Mouse (Mus musculus) central nervous system, embryonic 11.5 days (tissue): Measurements from ENCODE around the gene Pih1d1. TPM values are rescaled to one million over a fixed set of nuclear protein-coding genes. Genes with fewer than 3 reads are reported as not detected.

Experiments used
- polyA plus RNA-seq: library from polyadenylated mRNA; depleted of rRNA; stranded (reverse); fragments of >200 nt; gene quantifications from 2 replicates; pipeline ENCODE4 v1.2.3, GENCODE M21; 2012; rRNA removed

Pih1d1 gene
- polyA plus RNA-seq: 112 and 132 TPM in 2 replicates

GRCm38 (mm10) chr7:45154096-45154992, at the start of gene Pih1d1, which contains the start of gene Aldh16a1:
Gene Pih1d1 (plus strand): TSS chr7:45154303.
Gene Aldh16a1 (minus strand): TSS chr7:45154584.

GRCm38 (mm10) chr7:45124224-45125143, 29.6 kb upstream of the Pih1d1 start, which contains the start of gene Rps11:
Gene Rps11 (minus strand): TSS chr7:45124439.

GRCm38 (mm10) chr7:45128624-45129246, 25.4 kb upstream of the Pih1d1 start, which contains the start of gene Rpl13a:
Gene Rpl13a (minus strand): TSS chr7:45128761.

DNA sequence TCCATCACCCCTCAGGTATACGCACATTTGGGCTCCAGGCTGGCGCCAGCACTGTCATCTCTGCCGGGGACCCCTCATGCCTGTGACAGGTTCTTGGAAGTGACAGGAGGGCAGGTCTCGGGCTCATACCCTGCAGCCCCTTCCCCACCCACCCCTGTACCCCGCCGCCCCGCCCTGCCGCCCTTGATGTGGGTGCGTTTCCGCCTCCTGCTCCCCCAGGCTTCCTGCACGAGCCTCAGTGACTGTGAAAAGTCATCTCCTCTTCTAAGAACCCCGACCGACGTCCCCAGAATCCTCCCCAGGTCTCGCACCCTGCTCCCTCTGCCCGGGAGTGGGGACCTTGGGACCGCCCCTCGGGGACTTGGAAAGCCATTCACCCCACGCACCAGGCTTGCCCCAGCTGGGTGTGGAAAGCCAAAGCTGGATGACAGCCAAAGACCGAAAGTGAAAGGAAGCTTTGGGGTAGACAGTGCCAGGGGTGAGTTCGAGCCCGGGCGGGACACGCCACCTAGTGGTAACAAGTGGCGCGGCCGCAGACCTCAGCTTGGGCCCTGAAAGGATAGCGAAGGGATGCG, 18.0 kb upstream of the Pih1d1 start, which contains the start of the genes Gm45713 and Flt3l:
TSS of gene Gm45713 (minus strand) at position 239 of the 575 bp plus-strand sequence.
TSS of gene Flt3l (minus strand) at position 440 of the 575 bp plus-strand sequence.

DNA sequence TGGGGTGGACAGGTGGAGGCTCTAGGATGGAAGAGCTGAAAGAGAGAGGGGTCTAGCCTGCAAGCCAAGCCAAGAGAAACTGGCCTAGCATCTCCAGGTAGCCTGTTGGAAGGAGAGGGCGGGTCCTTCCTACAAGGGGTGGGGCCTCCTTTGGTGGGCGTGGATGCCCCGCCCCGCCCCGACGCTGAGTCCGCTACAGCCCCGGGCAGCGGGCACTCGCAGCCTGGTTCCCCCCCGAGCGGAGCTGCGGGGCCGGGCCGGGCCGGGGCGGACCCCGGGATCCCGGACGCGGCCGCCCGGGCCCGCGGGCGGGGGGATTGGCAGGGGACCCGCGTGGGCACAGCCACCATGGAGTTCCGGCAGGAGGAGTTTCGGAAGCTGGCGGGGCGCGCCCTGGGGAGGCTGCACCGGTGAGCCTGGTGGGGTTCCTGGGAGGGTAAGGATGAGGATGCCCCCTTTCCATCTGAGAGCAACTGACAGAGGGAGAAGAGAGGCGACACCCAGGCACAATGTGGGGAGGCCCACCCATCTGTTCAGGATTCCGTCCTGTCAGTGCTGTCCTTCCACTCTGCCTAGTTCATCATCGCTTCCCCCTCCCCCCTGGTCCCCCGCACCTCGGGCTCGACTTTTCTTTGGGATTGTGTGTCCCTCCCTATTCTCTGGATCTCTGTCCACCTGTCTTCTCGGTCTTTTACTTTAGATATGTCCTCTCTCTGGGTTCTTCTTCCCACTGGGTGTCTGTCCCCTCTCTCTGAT, 9.8 kb downstream of the Pih1d1 start, which contains the start of gene Slc17a7:
TSS of gene Slc17a7 (plus strand) at position 215 of the 756 bp plus-strand sequence.

DNA sequence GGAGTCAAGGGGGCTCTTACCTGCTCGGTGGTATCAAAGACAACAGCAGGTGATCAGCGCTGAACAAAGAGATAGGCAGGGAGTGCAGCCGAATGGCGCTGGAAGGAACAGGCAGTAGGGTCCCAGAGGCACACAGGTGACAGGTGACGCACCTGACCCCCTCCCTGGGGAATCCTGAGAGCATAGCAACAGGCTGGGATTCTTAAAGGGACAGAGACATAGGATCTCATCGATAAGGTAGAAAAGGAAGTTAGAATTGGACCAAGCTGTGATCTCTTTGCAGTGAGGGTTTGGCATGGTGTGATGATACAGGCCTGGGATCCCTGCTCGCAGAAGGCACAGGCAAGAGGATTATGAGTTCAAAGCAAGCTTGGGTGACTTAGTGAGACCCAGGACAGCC, 25.4 kb downstream of the Pih1d1 start, which contains the start of gene Gfy:
TSS of gene Gfy (minus strand) at position 101 of the 400 bp plus-strand sequence.

DNA sequence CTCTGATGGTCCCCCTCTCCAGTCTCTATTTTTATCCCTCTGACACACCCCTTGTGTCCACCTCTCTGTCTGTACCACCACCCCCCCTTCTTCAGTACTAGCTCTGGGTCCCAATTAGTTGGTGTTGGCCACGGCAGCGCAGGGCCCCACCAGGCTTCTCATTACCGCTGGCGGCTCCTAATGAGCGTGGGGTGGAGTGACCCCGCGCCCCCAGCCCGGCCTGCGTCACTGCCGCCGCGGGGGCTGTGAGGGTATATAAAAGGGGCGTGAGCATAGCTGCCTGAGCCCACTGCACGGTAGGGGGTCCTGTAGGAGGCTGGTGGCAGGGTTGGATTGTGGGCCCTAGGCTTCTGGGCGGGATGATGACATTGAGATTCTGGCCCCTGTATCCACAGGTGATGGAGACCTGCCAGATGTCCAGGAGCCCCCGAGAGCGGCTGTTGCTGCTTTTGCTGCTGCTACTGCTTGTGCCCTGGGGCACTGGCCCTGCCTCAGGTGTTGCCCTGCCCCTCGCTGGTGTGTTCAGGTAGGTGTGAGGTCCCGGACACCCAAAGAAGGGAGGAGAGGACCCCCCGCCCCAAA, 26.9 kb downstream of the Pih1d1 start, which contains the start of gene Pth2:
TSS of gene Pth2 (plus strand) at position 100 of the 582 bp plus-strand sequence.

GRCm38 (mm10) chr7:45204380-45205143, 50.5 kb downstream of the Pih1d1 start, which contains the start of gene Ccdc155:
Gene Ccdc155 (minus strand): TSS chr7:45204892.

Other genes starting within 250 kb of the Pih1d1 start
- gene Ap2a1, start 224.8 kb upstream of the Pih1d1 start, polyA plus RNA-seq: 70.2 and 102 TPM in 2 replicates
- gene Tsks, start 211.1 kb upstream of the Pih1d1 start, polyA plus RNA-seq: 0.07 and 0.08 TPM in 2 replicates
- gene Cpt1c, start 179.5 kb upstream of the Pih1d1 start, polyA plus RNA-seq: 36.4 and 49.2 TPM in 2 replicates
- 510 and 945 TPM in 2 replicates for gene Prmt1, start 167.7 kb upstream of the Pih1d1 start, polyA plus RNA-seq
- gene Irf3, start 156.7 kb upstream of the Pih1d1 start, polyA plus RNA-seq: 113 and 137 TPM in 2 replicates
- 70.1 and 80.1 TPM in 2 replicates for gene Bcl2l12, start 155.6 kb upstream of the Pih1d1 start, polyA plus RNA-seq
- 105 and 108 TPM in 2 replicates for gene Scaf1, start 137.9 kb upstream of the Pih1d1 start, polyA plus RNA-seq
- gene Rras, start 136.3 kb upstream of the Pih1d1 start, polyA plus RNA-seq: 17.2 and 25.6 TPM in 2 replicates
- 27.7 and 54.2 TPM in 2 replicates for gene Prr12, start 101.4 kb upstream of the Pih1d1 start, polyA plus RNA-seq
- gene Nosip, start 91.9 kb upstream of the Pih1d1 start, polyA plus RNA-seq: 75.0 and 79.0 TPM in 2 replicates
- gene Prrg2, start 91.6 kb upstream of the Pih1d1 start, polyA plus RNA-seq: 18.9 and 28.4 TPM in 2 replicates
- gene Rcn3, start 62.1 kb upstream of the Pih1d1 start, polyA plus RNA-seq: 151 and 178 TPM in 2 replicates
- 9.6 and 15.3 TPM in 2 replicates for gene Fcgrt, start 50.5 kb upstream of the Pih1d1 start, polyA plus RNA-seq
- 695 and 927 TPM in 2 replicates for gene Rps11, start 29.9 kb upstream of the Pih1d1 start, polyA plus RNA-seq
- 2,695 and 3,876 TPM in 2 replicates for gene Rpl13a, start 25.5 kb upstream of the Pih1d1 start, polyA plus RNA-seq
- 0.05 and 0.52 TPM in 2 replicates for gene Gm45713, start 18.1 kb upstream of the Pih1d1 start, polyA plus RNA-seq
- gene Flt3l, start 17.9 kb upstream of the Pih1d1 start, polyA plus RNA-seq: 4.8 and 5.5 TPM in 2 replicates
- gene Aldh16a1, start 281 bp downstream of the Pih1d1 start, polyA plus RNA-seq: 31.7 and 34.0 TPM in 2 replicates
- gene Slc17a7, start 9.6 kb downstream of the Pih1d1 start, polyA plus RNA-seq: 2.3 and 2.8 TPM in 2 replicates
- 0.04 and 0.07 TPM in 2 replicates for gene Gfy, start 25.3 kb downstream of the Pih1d1 start, polyA plus RNA-seq
- 0.26 TPM in 1 of 2 replicates, not detected in the other for gene Pth2, start 26.7 kb downstream of the Pih1d1 start, polyA plus RNA-seq
- gene Ccdc155, start 50.6 kb downstream of the Pih1d1 start, polyA plus RNA-seq: 0.92 and 1.1 TPM in 2 replicates
- 2.0 and 3.1 TPM in 2 replicates for gene Dkkl1, start 57.8 kb downstream of the Pih1d1 start, polyA plus RNA-seq
- gene Tead2, start 61.5 kb downstream of the Pih1d1 start, polyA plus RNA-seq: 557 and 610 TPM in 2 replicates
- 1.8 and 2.6 TPM in 2 replicates for gene Cd37, start 84.8 kb downstream of the Pih1d1 start, polyA plus RNA-seq
- 0.17 and 0.30 TPM in 2 replicates for gene Slc6a16, start 86.8 kb downstream of the Pih1d1 start, polyA plus RNA-seq
- gene Slc6a21, start 123.2 kb downstream of the Pih1d1 start, polyA plus RNA-seq: not detected in 2 replicates
- gene Trpm4, start 179.5 kb downstream of the Pih1d1 start, polyA plus RNA-seq: 18.1 and 19.9 TPM in 2 replicates
- gene Hrc, start 181.0 kb downstream of the Pih1d1 start, polyA plus RNA-seq: 1.7 and 4.2 TPM in 2 replicates
- 13.7 and 16.5 TPM in 2 replicates for gene Ppfia3, start 212.7 kb downstream of the Pih1d1 start, polyA plus RNA-seq
- gene Lin7b, start 216.3 kb downstream of the Pih1d1 start, polyA plus RNA-seq: 3.5 and 3.6 TPM in 2 replicates
- gene Snrnp70, start 241.4 kb downstream of the Pih1d1 start, polyA plus RNA-seq: 695 and 1,491 TPM in 2 replicates